9 mouse cellular contexts compared by ENCODE assay signal in genomic region chr4:101497336-101497735, GRCm38 (mm10). TPM values are rescaled to one million over a fixed set of nuclear protein-coding genes. Genes with fewer than 3 reads are reported as not detected.
A peak's percentile ranks its signal among the peaks of the same experiment; 100 is the strongest.
DNase-seq lines count a peak whose midpoint lies in the region; ATAC-seq and TF ChIP-seq lines count a peak whose summit lies in the region.
"Had no signal": no experiment of that assay in that cellular context is flagged by ENCODE, and none has a peak within 500 bp of the region (broad histone marks: within the 10 kb centered on the region; RNA-seq: fewer than 3 reads in every experiment).

No protein-coding gene starts in this region.

- peak overlapping the region; percentile 64 for H3K4me3 ChIP-seq in heart, embryonic 11.5 days (ENCODE audit: low read depth, low read length)
- H3K4me3 ChIP-seq in hindbrain, embryonic 16.5 days (ENCODE audit: low read length), result peak overlapping the region; percentile 76
- no peak overlapping the region for H3K4me3 ChIP-seq in liver, embryonic 16.5 days (ENCODE audit: low read depth, low read length)
- H3K4me3 ChIP-seq in stomach, postnatal 0 days (ENCODE audit: low read depth, low read length), result peak overlapping the region; percentile 49; the same call in 1 of the 2 replicates

- no peak for DNase-seq in heart, adult 8-10 months (ENCODE audit: low spot score)
- DNase-seq in ES-CJ7 (ENCODE audit: low read depth, low spot score), result peak; percentile 23
- DNase-seq in cerebellum, postnatal 36 days, result peak; percentile 48 to 57
- peak; percentile 15 for DNase-seq in stomach, postnatal 0 days (ENCODE audit: low spot score)
- DNase-seq in left cerebral cortex, adult 18-20 months (ENCODE audit: low spot score in 2 of 2), result no peak

- peaks cover 42% of the 10 kb centered on the region for H3K27me3 ChIP-seq in heart, embryonic 11.5 days (ENCODE audit: control insufficient read depth, insufficient read depth, low read length)
- H3K27me3 ChIP-seq in hindbrain, embryonic 16.5 days (replicated peaks; ENCODE audit: control insufficient read depth, insufficient read depth, low read length), result peaks cover 4% of the 10 kb centered on the region; the same call in 1 of the 2 replicates
- H3K27me3 ChIP-seq in liver, embryonic 16.5 days (ENCODE audit: control insufficient read depth, insufficient read depth, low read depth, low read length), result peaks cover 40% of the 10 kb centered on the region
- H3K27me3 ChIP-seq in stomach, postnatal 0 days (ENCODE audit: control insufficient read depth, insufficient read depth, low read length), result peaks cover 9% of the 10 kb centered on the region
- H3K27me3 ChIP-seq: CH12.LX had no signal

- no peak overlapping the region for H3K9ac ChIP-seq in heart, embryonic 11.5 days (ENCODE audit: low read depth, low read length)
- peak overlapping the region; percentile 52 for H3K9ac ChIP-seq in hindbrain, embryonic 16.5 days (ENCODE audit: low read depth, low read length)
- no peak overlapping the region for H3K9ac ChIP-seq in liver, embryonic 16.5 days (ENCODE audit: low read depth, low read length)
- no peak overlapping the region for H3K9ac ChIP-seq in stomach, postnatal 0 days (ENCODE audit: low read length)

- H3K4me1 ChIP-seq in heart, embryonic 11.5 days (ENCODE audit: control insufficient read depth, insufficient read depth, low read length), result 0 out of 2 replicates have a peak, but pooled peaks cover 7% of the 10 kb centered on the region
- H3K4me1 ChIP-seq in hindbrain, embryonic 16.5 days (ENCODE audit: control insufficient read depth, insufficient read depth, low read depth, low read length), result 0 out of 2 replicates have a peak, but pooled peaks cover 4% of the 10 kb centered on the region
- no peaks in the 10 kb centered on the region for H3K4me1 ChIP-seq in liver, embryonic 16.5 days (ENCODE audit: control insufficient read depth, low read depth, low read length)
- no peaks in the 10 kb centered on the region for H3K4me1 ChIP-seq in stomach, postnatal 0 days (replicated peaks; ENCODE audit: control insufficient read depth, insufficient read depth)

- no peak for TF ChIP-seq EP300 in stomach, postnatal 0 days (optimal IDR thresholded peaks at IDR 0.05)

- 5% methylated on average over 14 of the region's 14 CpGs for WGBS in heart, embryonic 11.5 days (ENCODE audit: insufficient replicate concordance)
- WGBS in hindbrain, embryonic 16.5 days, result 4% methylated on average over 14 of the region's 14 CpGs
- 4% methylated on average over 14 of the region's 14 CpGs for WGBS in liver, embryonic 16.5 days (ENCODE audit: insufficient replicate concordance)
- WGBS in stomach, postnatal 0 days, result 5% methylated on average over 14 of the region's 14 CpGs

- TF ChIP-seq CTCF in stomach, postnatal 0 days (IDR thresholded peaks at IDR 0.05; ENCODE audit: low read depth), result no peak

- ATAC-seq in heart, embryonic 11.5 days (replicated peaks; ENCODE audit: insufficient number of reproducible peaks, low FRiP score, low TSS enrichment), result no peak
- 0 out of 2 replicates have a peak, but pooled peaks have one; percentile 4 for ATAC-seq in hindbrain, embryonic 16.5 days
- no peak for ATAC-seq in liver, embryonic 16.5 days (ENCODE audit: low read depth)
- no peak for ATAC-seq in stomach, postnatal 0 days (ENCODE audit: low FRiP score, low TSS enrichment)

- peak overlapping the region; percentile 97 for H3K4me2 ChIP-seq in heart, embryonic 11.5 days
- H3K4me2 ChIP-seq in hindbrain, embryonic 16.5 days (ENCODE audit: low read length), result peak overlapping the region; percentile 91
- 0 out of 2 replicates have a peak overlapping the region, but pooled peaks have one; percentile 65 for H3K4me2 ChIP-seq in liver, embryonic 16.5 days (ENCODE audit: low read depth, low read length)
- peak overlapping the region; percentile 82 for H3K4me2 ChIP-seq in stomach, postnatal 0 days (replicated peaks; ENCODE audit: low read depth)

- no peak overlapping the region for H3K27ac ChIP-seq in heart, embryonic 11.5 days (ENCODE audit: low read depth, low read length)
- H3K27ac ChIP-seq in hindbrain, embryonic 16.5 days (ENCODE audit: low read depth, low read length), result no peak overlapping the region
- H3K27ac ChIP-seq in liver, embryonic 16.5 days (ENCODE audit: low read length), result no peak overlapping the region
- no peak overlapping the region for H3K27ac ChIP-seq in stomach, postnatal 0 days (replicated peaks)

- no peaks in the 10 kb centered on the region for H3K36me3 ChIP-seq in heart, embryonic 11.5 days (ENCODE audit: control insufficient read depth, insufficient read depth, low read length)
- no peaks in the 10 kb centered on the region for H3K36me3 ChIP-seq in hindbrain, embryonic 16.5 days (ENCODE audit: control insufficient read depth, insufficient read depth, low read length)
- H3K36me3 ChIP-seq in liver, embryonic 16.5 days (ENCODE audit: control insufficient read depth, insufficient read depth), result no peaks in the 10 kb centered on the region
- no peaks in the 10 kb centered on the region for H3K36me3 ChIP-seq in stomach, postnatal 0 days (ENCODE audit: control insufficient read depth, insufficient read depth, low read length)

- no peaks in the 10 kb centered on the region for H3K9me3 ChIP-seq in heart, embryonic 11.5 days (replicated peaks; ENCODE audit: control insufficient read depth, low read length)
- H3K9me3 ChIP-seq in hindbrain, embryonic 16.5 days (ENCODE audit: control insufficient read depth, low read length), result no peaks in the 10 kb centered on the region
- H3K9me3 ChIP-seq in liver, embryonic 16.5 days (replicated peaks; ENCODE audit: control insufficient read depth, low read length), result no peaks in the 10 kb centered on the region
- H3K9me3 ChIP-seq in stomach, postnatal 0 days (ENCODE audit: control insufficient read depth, low read length), result no peaks in the 10 kb centered on the region

RNA-seq across cellular contexts. Expression of gene Dnajc6, which starts 0.9 kb away (rescaled TPM):
- 0.21 and 0.27 TPM in 2 replicates for polyA plus RNA-seq in heart, embryonic 11.5 days (2014; fragmentation: Nextera tagmentation; extraction: Ambion mirVana)
- total RNA-seq in heart, adult 8-10 months (2022), result under 1 TPM; 0.32 to 0.87 (median 0.61) TPM
- polyA plus RNA-seq in hindbrain, embryonic 16.5 days (2015; fragmentation: Nextera tagmentation; extraction: Ambion mirVana), result 66.1 and 68.1 TPM in 2 replicates
- polyA plus RNA-seq in liver, embryonic 16.5 days (2015; fragmentation: Nextera tagmentation; extraction: Ambion mirVana), result 0.13 and 0.26 TPM in 2 replicates
- 0.81 and 0.83 TPM in 2 replicates for polyA plus RNA-seq in stomach, postnatal 0 days (2015; fragmentation: Nextera tagmentation; extraction: Ambion mirVana)
- total RNA-seq in left cerebral cortex, adult 18-20 months (2021), result 100 to 1,000 TPM; 306 to 307 TPM
- total RNA-seq: CH12.LX had no signal

Comparison
In these comparisons a context has a peak if more than half of its experiments do, and no peak if none do; other contexts are left out.
1. DNase-seq: peak in ES-CJ7 (single experiment), cerebellum, postnatal 36 days (2 of 2) and stomach, postnatal 0 days (single experiment); none in heart, adult 8-10 months (single experiment) and left cerebral cortex, adult 18-20 months (0 of 2).
2. RNA of gene Dnajc6, which starts 0.9 kb away (polyA plus RNA-seq): 66.1 to 68.1 TPM in hindbrain, embryonic 16.5 days; 0.81 to 0.83 TPM in stomach, postnatal 0 days, 0.21 to 0.27 TPM in heart, embryonic 11.5 days and 0.13 to 0.26 TPM in liver, embryonic 16.5 days; every median in the first group is over 10 times any median in the second.
3. Peak in every context shown above with its lines, with median percentiles within 50 percentile points of each other: H3K4me2 ChIP-seq.